Mouse (Mus musculus): ENCODE results near the gene Mep1a. TPM values are rescaled to one million over a fixed set of nuclear protein-coding genes. Genes with fewer than 3 reads are reported as not detected.

Gene Mep1a
- polyA plus RNA-seq, 1 experiment from 2014 or later = not detected

DNA sequence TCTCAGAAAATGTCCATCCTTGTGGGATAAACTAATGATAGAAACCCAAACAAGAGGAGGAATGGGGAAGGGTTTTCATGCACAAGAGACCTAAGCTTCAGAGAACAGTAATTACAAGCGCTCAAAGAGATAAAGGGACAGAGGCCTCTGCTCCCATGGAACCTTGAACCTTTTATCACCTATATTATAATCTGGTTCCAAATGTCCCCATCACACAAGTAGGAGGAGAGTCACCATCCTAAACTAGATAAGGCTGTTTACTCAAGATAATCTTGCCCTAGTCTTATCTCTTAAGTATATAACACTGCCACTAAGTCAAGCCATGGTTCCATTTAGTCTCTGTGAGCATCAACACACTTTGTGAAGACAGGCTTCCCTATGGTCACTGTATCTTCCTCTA, 51.4 kb downstream of the Mep1a start:
- H3K27me3 ChIP-seq (ENCODE audit: insufficient read depth, low read length) = no peaks in the 10 kb centered on the region
- no peak overlapping the region for H3K4me3 ChIP-seq (ENCODE audit: low read depth, low read length)
- ATAC-seq (ENCODE audit: insufficient read depth) (no peak), DNase-seq (no peak)
- no peak overlapping the region for H3K4me2 ChIP-seq
- TF ChIP-seq CTCF (IDR thresholded peaks at IDR 0.05; ENCODE audit: low read depth) = no peak
- 50% methylated on average over 1 of the region's 1 CpGs for WGBS
- H3K9me3 ChIP-seq (ENCODE audit: low read depth, low read length) = no peaks in the 10 kb centered on the region
- no peak overlapping the region for H3K27ac ChIP-seq (ENCODE audit: low read depth)
- no peaks in the 10 kb centered on the region for H3K36me3 ChIP-seq (ENCODE audit: insufficient read depth)
- H3K9ac ChIP-seq = no peak overlapping the region
- no peaks in the 10 kb centered on the region for H3K4me1 ChIP-seq (ENCODE audit: insufficient read depth)

DNA sequence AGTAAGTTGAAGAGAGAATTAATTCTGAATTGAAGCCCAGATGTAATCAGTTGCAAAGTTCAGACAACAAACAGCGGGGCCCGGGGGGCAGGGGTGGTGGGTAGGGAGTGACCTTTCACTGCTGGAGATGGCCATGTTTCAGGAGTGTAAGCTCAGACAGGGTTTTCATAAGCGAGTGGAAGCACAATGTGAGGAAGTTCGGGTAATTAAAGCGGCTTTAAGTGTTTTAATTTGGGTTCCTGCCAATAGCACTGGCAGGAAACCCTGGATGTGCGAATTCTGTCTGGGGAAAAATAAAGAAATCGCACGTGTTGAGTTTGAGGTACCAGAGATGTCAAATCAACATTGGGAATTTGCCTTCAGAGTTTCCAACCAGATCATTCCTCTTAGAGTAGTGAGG, 68.1 kb downstream of the Mep1a start:
- 75% methylated on average over 8 of the region's 8 CpGs for WGBS
- no peaks in the 10 kb centered on the region for H3K36me3 ChIP-seq (ENCODE audit: insufficient read depth)

DNA sequence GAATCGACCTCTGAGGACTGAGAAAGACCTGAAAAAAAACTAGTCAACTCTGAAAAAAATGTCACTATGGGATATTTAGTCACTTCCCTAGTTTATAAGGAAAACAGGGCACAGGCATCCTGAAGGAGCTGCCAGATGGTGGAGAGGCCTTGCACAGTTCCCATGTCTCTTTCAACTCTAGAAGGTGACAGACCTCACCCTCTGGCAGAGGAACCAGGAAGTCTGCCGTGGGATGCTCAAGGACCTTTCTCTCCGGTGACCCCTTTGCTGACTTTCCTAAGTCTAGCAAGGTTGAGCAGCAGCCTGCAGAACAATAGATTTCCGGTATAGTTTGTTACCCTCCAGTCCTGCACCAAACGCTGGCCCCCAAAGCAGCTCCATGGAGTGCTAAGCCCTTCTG, 70.9 kb downstream of the Mep1a start:
- Histone ChIP-seq H3K9ac (no peak overlapping the region), H3K4me1 (ENCODE audit: insufficient read depth) (no peaks in the 10 kb centered on the region), H3K27me3 (ENCODE audit: insufficient read depth, low read length) (no peaks in the 10 kb centered on the region), H3K27ac (ENCODE audit: low read depth) (no peak overlapping the region), H3K4me3 (ENCODE audit: low read depth, low read length) (no peak overlapping the region), H3K4me2 (no peak overlapping the region), H3K36me3 (ENCODE audit: insufficient read depth) (no peaks in the 10 kb centered on the region), H3K9me3 (ENCODE audit: low read depth, low read length) (no peaks in the 10 kb centered on the region)
- no peak for TF ChIP-seq CTCF (IDR thresholded peaks at IDR 0.05; ENCODE audit: low read depth)
- DNase-seq (peak; percentile 51), ATAC-seq (ENCODE audit: insufficient read depth) (peak; percentile 47; the same call in 1 of the 2 replicates)
- WGBS = 29% methylated on average over 5 of the region's 5 CpGs

More for the DNA sequence above, 68.1 kb downstream of the Mep1a start:
- Histone ChIP-seq H3K4me2 (no peak overlapping the region), H3K4me3 (ENCODE audit: low read depth, low read length) (no peak overlapping the region), H3K9me3 (ENCODE audit: low read depth, low read length) (no peaks in the 10 kb centered on the region), H3K27me3 (ENCODE audit: insufficient read depth, low read length) (no peaks in the 10 kb centered on the region), H3K9ac (no peak overlapping the region), H3K4me1 (ENCODE audit: insufficient read depth) (no peaks in the 10 kb centered on the region), H3K27ac (ENCODE audit: low read depth) (no peak overlapping the region)
- DNase-seq (peak; percentile 53), ATAC-seq (ENCODE audit: insufficient read depth) (no peak)
- no peak for TF ChIP-seq CTCF (IDR thresholded peaks at IDR 0.05; ENCODE audit: low read depth)

Other genes starting within 250 kb of the Mep1a start
- gene Adgrf1, start 232.5 kb downstream of the Mep1a start, polyA plus RNA-seq (2014; fragmentation: Nextera tagmentation; extraction: Ambion mirVana) = not detected in 2 replicates
- gene Adgrf5, start 142.4 kb downstream of the Mep1a start, polyA plus RNA-seq (2014; fragmentation: Nextera tagmentation; extraction: Ambion mirVana) = 18.5 and 18.8 TPM in 2 replicates
- gene Ankrd66, start 40.8 kb upstream of the Mep1a start, polyA plus RNA-seq (2014; fragmentation: Nextera tagmentation; extraction: Ambion mirVana) = 0.28 and 0.38 TPM in 2 replicates
- gene Pla2g7, start 65.3 kb upstream of the Mep1a start, polyA plus RNA-seq (2014; fragmentation: Nextera tagmentation; extraction: Ambion mirVana) = 13.9 and 14.9 TPM in 2 replicates
- 0.18 TPM in 1 of 2 replicates, not detected in the other for gene Tdrd6, start 127.5 kb upstream of the Mep1a start, polyA plus RNA-seq (2014; fragmentation: Nextera tagmentation; extraction: Ambion mirVana)
- gene Slc25a27, start 164.4 kb upstream of the Mep1a start, polyA plus RNA-seq (2014; fragmentation: Nextera tagmentation; extraction: Ambion mirVana) = 15.0 and 16.0 TPM in 2 replicates
- gene Cyp39a1, start 164.6 kb upstream of the Mep1a start, polyA plus RNA-seq (2014; fragmentation: Nextera tagmentation; extraction: Ambion mirVana) = 30.5 and 32.2 TPM in 2 replicates